In the genomic region with DNA sequence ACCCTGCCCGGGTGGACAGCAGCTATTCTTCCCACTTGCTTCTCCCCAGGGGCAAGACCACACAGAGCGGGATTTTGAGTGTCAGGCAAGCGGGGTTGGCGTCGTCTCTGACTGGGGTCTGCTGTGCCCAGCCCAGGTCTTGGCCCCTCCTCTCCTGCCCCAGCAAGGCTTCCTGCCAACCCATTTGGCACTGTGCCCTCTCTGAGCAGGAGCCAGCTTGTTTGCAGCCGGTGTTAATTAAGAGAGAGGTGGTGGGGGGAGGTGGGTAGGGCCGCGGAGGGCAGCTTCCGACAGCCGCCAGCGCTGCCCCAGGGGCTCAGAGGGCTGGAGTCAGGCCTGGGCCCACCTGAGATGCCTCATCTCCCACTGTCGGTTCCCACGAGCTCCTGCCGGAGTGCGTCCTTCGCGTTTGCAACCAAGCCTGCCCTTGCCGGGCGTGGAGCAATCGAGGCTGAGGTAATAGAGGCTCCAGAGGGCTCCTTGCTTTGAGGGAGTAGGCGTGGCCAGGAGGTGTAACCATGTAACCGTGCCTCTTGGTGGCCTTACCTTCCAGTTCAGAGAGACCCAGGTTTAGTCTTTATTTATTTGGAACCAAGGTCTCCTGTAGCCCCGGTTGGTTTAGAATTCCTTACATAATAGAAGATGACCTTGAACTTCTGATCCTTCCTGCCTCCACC, we compare ENCODE assay signal across 8 mouse cellular contexts. TPM values are rescaled to one million over a fixed set of nuclear protein-coding genes. Genes with fewer than 3 reads are reported as not detected.
DNase-seq lines count a peak whose midpoint lies in the region; ATAC-seq and TF ChIP-seq lines count a peak whose summit lies in the region.

No protein-coding gene starts in this region.

- 11% methylated on average over 23 of the region's 23 CpGs for WGBS in intestine, postnatal 0 days
- 13% methylated on average over 23 of the region's 23 CpGs for WGBS in midbrain, embryonic 10.5 days
- WGBS in stomach, postnatal 0 days = 11% methylated on average over 23 of the region's 23 CpGs

- no peak overlapping the region for H3K9ac ChIP-seq in intestine, postnatal 0 days (ENCODE audit: low read depth, low read length)
- peak overlapping the region; percentile 48; the same call in 1 of the 2 replicates for H3K9ac ChIP-seq in stomach, postnatal 0 days (ENCODE audit: low read length)

- TF ChIP-seq CTCF in intestine, postnatal 0 days (IDR thresholded peaks at IDR 0.05; ENCODE audit: low read depth) = no peak
- no peak for TF ChIP-seq CTCF in stomach, postnatal 0 days (IDR thresholded peaks at IDR 0.05; ENCODE audit: low read depth)

- TF ChIP-seq EP300 in stomach, postnatal 0 days (optimal IDR thresholded peaks at IDR 0.05) = no peak

- no peak overlapping the region for H3K4me3 ChIP-seq in intestine, postnatal 0 days (ENCODE audit: low read depth, low read length)
- 0 out of 2 replicates have a peak overlapping the region, but pooled peaks have one; percentile 16 for H3K4me3 ChIP-seq in midbrain, embryonic 10.5 days
- H3K4me3 ChIP-seq in stomach, postnatal 0 days (ENCODE audit: low read depth, low read length) = peak overlapping the region; percentile 17; the same call in 1 of the 2 replicates

- H3K27ac ChIP-seq in intestine, postnatal 0 days (ENCODE audit: low read depth, low read length) = no peak overlapping the region
- no peak overlapping the region; the same call in 1 of the 2 replicates for H3K27ac ChIP-seq in midbrain, embryonic 10.5 days (replicated peaks)
- peak overlapping the region; percentile 61 for H3K27ac ChIP-seq in stomach, postnatal 0 days (replicated peaks)

- DNase-seq in NIH3T3 (ENCODE audit: low read depth) = peak; percentile 45
- peak; percentile 23 for DNase-seq in c-Kit-positive CD71-negative TER-119-negative erythroid progenitor cells, embryonic 14.5 days (ENCODE audit: low read depth)
- DNase-seq in left cerebral cortex, postnatal 14 days (ENCODE audit: low spot score in 2 of 2) = peak; percentile 73 to 81
- DNase-seq in midbrain, embryonic 10.5 days (ENCODE audit: low spot score) = no peak
- peak; percentile 81 for DNase-seq in stomach, postnatal 0 days (ENCODE audit: low spot score)
- DNase-seq in embryo, embryonic 10 days (ENCODE audit: low spot score) = no peak

- H3K27me3 ChIP-seq in intestine, postnatal 0 days (replicated peaks; ENCODE audit: control insufficient read depth, insufficient read depth, low read length) = no peaks in the 10 kb centered on the region
- H3K27me3 ChIP-seq in midbrain, embryonic 10.5 days (ENCODE audit: low read depth, poor library complexity, severe bottlenecking) = peaks cover 99% of the 10 kb centered on the region
- H3K27me3 ChIP-seq in stomach, postnatal 0 days (ENCODE audit: control insufficient read depth, insufficient read depth, low read length) = no peaks in the 10 kb centered on the region

- no peaks in the 10 kb centered on the region for H3K36me3 ChIP-seq in intestine, postnatal 0 days (ENCODE audit: control insufficient read depth, insufficient read depth)
- H3K36me3 ChIP-seq in midbrain, embryonic 10.5 days = no peaks in the 10 kb centered on the region
- H3K36me3 ChIP-seq in stomach, postnatal 0 days (ENCODE audit: control insufficient read depth, insufficient read depth, low read length) = no peaks in the 10 kb centered on the region

- intact Hi-C loops in left cerebral cortex, postnatal 14 days (cut with DNase I) = no loop called here

- H3K4me1 ChIP-seq in intestine, postnatal 0 days (replicated peaks; ENCODE audit: control insufficient read depth, insufficient read depth, low read length) = peaks cover 7% of the 10 kb centered on the region; the same call in 1 of the 2 replicates
- peaks cover 69% of the 10 kb centered on the region for H3K4me1 ChIP-seq in midbrain, embryonic 10.5 days
- H3K4me1 ChIP-seq in stomach, postnatal 0 days (replicated peaks; ENCODE audit: control insufficient read depth, insufficient read depth) = 0 out of 2 replicates have a peak, but pooled peaks cover 3% of the 10 kb centered on the region

- ATAC-seq in frontal cortex, adult (ENCODE audit: low TSS enrichment) = 0 out of 2 replicates have a peak, but pooled peaks have one; percentile 22
- peak; percentile 58 for ATAC-seq in intestine, postnatal 0 days
- ATAC-seq in stomach, postnatal 0 days (ENCODE audit: low FRiP score, low TSS enrichment) = peak; percentile 70

- H3K9me3 ChIP-seq in intestine, postnatal 0 days (ENCODE audit: control insufficient read depth) = no peaks in the 10 kb centered on the region
- no peaks in the 10 kb centered on the region for H3K9me3 ChIP-seq in midbrain, embryonic 10.5 days (replicated peaks)
- no peaks in the 10 kb centered on the region for H3K9me3 ChIP-seq in stomach, postnatal 0 days (ENCODE audit: control insufficient read depth, low read length)

- peak overlapping the region; percentile 54 for H3K4me2 ChIP-seq in intestine, postnatal 0 days (replicated peaks; ENCODE audit: low read depth)
- H3K4me2 ChIP-seq in stomach, postnatal 0 days (replicated peaks; ENCODE audit: low read depth) = peak overlapping the region; percentile 54

RNA-seq across cellular contexts. Expression of a gene that starts 23.7 kb away (rescaled TPM):
- polyA plus RNA-seq in intestine, postnatal 0 days (2015; fragmentation: Nextera tagmentation; extraction: Ambion mirVana) = 121 and 126 TPM in 2 replicates
- total RNA-seq in left cerebral cortex, postnatal 14 days (2021) = 100 to 1,000 TPM; 268 to 271 TPM
- 274 and 293 TPM in 2 replicates for polyA plus RNA-seq in midbrain, embryonic 10.5 days (2016; fragmentation: Nextera tagmentation; extraction: Ambion mirVana)
- 121 and 126 TPM in 2 replicates for polyA plus RNA-seq in stomach, postnatal 0 days (2015; fragmentation: Nextera tagmentation; extraction: Ambion mirVana)

RNA-seq across cellular contexts. Expression of a gene that starts 35.0 kb away (rescaled TPM):
- 2,194 and 2,204 TPM in 2 replicates for polyA plus RNA-seq in intestine, postnatal 0 days (2015; fragmentation: Nextera tagmentation; extraction: Ambion mirVana)
- 1,000 to 10,000 TPM; 1,118 to 1,183 TPM for total RNA-seq in left cerebral cortex, postnatal 14 days (2021)
- 895 and 900 TPM in 2 replicates for polyA plus RNA-seq in midbrain, embryonic 10.5 days (2016; fragmentation: Nextera tagmentation; extraction: Ambion mirVana)
- polyA plus RNA-seq in stomach, postnatal 0 days (2015; fragmentation: Nextera tagmentation; extraction: Ambion mirVana) = 1,651 and 1,766 TPM in 2 replicates

RNA-seq across cellular contexts. Expression of a gene that starts 58.6 kb away (rescaled TPM):
- polyA plus RNA-seq in intestine, postnatal 0 days (2015; fragmentation: Nextera tagmentation; extraction: Ambion mirVana) = 18.6 and 19.7 TPM in 2 replicates
- 10 to 100 TPM; 34.4 to 35.7 TPM for total RNA-seq in left cerebral cortex, postnatal 14 days (2021)
- 105 and 107 TPM in 2 replicates for polyA plus RNA-seq in midbrain, embryonic 10.5 days (2016; fragmentation: Nextera tagmentation; extraction: Ambion mirVana)
- polyA plus RNA-seq in stomach, postnatal 0 days (2015; fragmentation: Nextera tagmentation; extraction: Ambion mirVana) = 20.1 and 20.5 TPM in 2 replicates

Comparison
In these comparisons a context has a peak if more than half of its experiments do, and no peak if none do; other contexts are left out.
1. DNase-seq: peak in NIH3T3 (single experiment), c-Kit-positive CD71-negative TER-119-negative erythroid progenitor cells, embryonic 14.5 days (single experiment), left cerebral cortex, postnatal 14 days (2 of 2) and stomach, postnatal 0 days (single experiment); none in midbrain, embryonic 10.5 days (single experiment) and embryo, embryonic 10 days (single experiment).
2. Peak in every context shown above with its lines, with median percentiles within 50 percentile points of each other: ATAC-seq.